Mouse (Mus musculus) lung, adult 2 months (tissue): ENCODE measurements at regions not wholly inside any gene's neighbourhood (a gene's known extent, or its start where the extent isn't known, plus 50 kb on each side); places are given as distances from the start of the nearest gene placed in this dataset.

Source experiments
- DNase-seq: peaks from one replicate; pipeline ENCODE4 v3.0.0; 2022
- H3K4me1 ChIP-seq: fragments of 200-500 bp; 2 replicates; pipeline ENCODE4 v1.6.1; 2011; ENCODE audit warnings: low read length; ENCODE audit not compliant: control insufficient read depth, insufficient read depth
- H3K4me3 ChIP-seq: fragments of 200-500 bp; replicated peaks from 2 replicates; pipeline ENCODE3; 2011; ENCODE audit warnings: low read depth, mild to moderate bottlenecking, control low read depth, low read length; ENCODE audit errors: extremely low read depth
- CTCF ChIP-seq: fragments of 200-500 bp; IDR thresholded peaks from 2 replicates; pipeline ENCODE4 v1.5.1; 2011; ENCODE audit warnings: mild to moderate bottlenecking, low read length, control low read depth; ENCODE audit not compliant: insufficient read depth
- POLR2A ChIP-seq: fragments of 200-500 bp; IDR thresholded peaks from 2 replicates; pipeline ENCODE4 v1.6.1; 2011; ENCODE audit warnings: low read depth, mild to moderate bottlenecking, control low read depth, low read length, borderline replicate concordance; ENCODE audit errors: extremely low read depth
- WGBS: fragments of 180-500 bp; shearing (Covaris S2); methylation state at CpG from one replicate; pipeline ENCODE4 v1.1.7; 2018; 5-methylcytosine and 5-hydroxymethylcytosine counted together

DNA sequence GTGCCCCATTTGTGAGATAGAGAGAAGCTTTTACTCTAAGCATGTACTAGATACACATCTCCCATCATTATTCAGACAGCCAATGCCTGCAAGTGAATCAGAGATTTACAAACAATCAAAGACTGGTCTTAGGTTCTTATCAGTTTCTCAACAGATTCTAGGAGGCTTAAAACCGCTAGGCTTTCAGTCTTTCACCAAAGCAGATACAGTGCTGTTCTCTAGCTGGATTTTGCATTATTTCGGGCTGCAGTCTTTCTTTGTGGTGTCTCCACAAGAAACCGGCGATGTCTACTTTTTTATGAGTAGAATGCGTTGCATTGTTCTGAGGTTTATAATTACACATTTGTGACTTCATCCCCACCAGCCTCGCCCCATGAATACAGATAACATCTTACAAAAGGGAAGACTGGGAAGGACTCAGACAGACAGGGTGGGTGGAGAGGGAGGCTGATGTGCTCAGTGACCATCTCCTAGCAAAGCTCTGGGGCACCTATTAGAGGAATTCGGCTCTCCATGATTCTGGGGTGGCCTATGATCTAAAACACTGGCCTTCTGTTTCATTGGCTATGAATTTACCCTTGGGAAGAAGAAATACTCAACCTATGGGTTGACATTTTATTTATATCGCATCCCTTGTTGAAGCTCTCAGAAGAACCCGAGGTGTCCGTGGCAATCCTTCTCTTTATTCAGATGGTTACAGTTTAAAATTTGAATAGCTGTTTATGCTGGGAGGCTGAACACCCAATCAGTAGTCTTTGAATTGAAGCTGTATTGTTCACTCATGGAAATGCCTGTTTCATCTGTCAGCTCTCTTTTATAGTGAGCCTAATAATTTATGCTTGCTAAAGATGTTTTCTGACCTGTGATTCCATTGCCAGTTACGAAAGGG, 343.8 kb downstream of the Tmem161b start:
- H3K4me3 ChIP-seq: no peak overlapping the region
- WGBS: 69% methylated on average over 11 of the region's 11 CpGs
- DNase-seq: no peak
- no peaks in the 10 kb centered on the region; the same call in 1 of the 2 replicates for H3K4me1 ChIP-seq
- TF ChIP-seq POLR2A (no peak), CTCF (no peak)

DNA sequence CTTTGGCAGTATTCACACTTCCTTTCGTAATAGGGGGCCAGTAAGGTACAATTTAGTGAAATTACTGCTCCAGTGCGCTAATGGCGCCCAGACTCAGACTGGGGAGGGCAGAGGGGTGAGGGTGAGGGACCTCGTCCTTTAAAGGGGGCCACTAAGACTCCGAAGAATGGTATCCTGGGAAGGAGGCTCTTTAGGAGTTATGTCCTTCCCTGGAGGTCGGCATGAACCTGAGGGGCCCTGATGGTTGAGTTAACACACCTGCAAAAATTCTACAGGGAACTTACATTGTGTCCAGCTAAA, 344.4 kb downstream of the Tmem161b start:
- Histone ChIP-seq H3K4me1 (no peaks in the 10 kb centered on the region; the same call in 1 of the 2 replicates), H3K4me3 (no peak overlapping the region)
- TF ChIP-seq POLR2A (no peak), CTCF (no peak)
- no peak for DNase-seq
- 84% methylated on average over 6 of the region's 6 CpGs for WGBS

DNA sequence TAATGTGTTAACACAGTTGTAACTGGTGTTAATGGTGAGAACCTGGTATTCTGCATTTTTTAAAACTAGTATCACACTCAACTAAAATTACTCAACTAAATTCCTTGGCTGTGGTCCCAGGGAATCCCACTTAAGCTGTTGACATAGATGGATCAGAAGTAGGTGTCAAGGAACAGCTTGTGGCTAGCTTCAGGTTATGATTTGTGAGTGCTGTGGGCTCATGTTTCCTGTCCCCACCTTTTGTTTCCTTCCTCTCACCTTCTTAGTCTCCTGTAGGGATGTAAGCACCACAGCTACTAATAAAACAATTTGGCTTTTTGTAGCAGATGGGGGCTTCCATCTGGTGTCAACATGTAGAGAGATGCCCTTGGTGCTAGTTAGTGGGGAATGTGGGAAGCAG, 347.3 kb downstream of the Tmem161b start:
- DNase-seq: no peak
- TF ChIP-seq POLR2A: no peak
- H3K4me3 ChIP-seq: no peak overlapping the region
- H3K4me1 ChIP-seq: no peaks in the 10 kb centered on the region; the same call in 1 of the 2 replicates

DNA sequence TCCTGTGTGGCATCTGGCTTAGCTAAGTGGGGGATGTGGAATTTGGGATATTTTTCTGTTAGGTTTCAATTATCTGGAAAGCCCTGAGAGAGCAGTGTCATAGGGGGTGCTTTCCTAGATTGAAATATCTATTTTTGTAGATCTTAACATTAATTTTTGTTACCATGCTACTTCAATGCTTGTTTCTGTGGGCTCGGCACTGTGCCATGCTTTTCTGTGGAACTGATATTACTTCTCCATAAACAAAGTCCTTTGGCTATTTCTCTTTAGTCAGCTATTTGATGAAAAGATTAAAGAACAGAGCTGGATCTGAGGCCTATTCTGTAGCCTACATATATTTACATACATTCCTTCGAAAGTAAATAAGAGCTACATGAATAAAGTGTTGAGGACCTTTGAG, 348.1 kb downstream of the Tmem161b start:
- no peak for DNase-seq
- WGBS: 68% methylated on average over 2 of the region's 2 CpGs
- Histone ChIP-seq H3K4me1 (no peaks in the 10 kb centered on the region; the same call in 1 of the 2 replicates), H3K4me3 (no peak overlapping the region)
- TF ChIP-seq POLR2A: no peak
- TF ChIP-seq CTCF: no peak

DNA sequence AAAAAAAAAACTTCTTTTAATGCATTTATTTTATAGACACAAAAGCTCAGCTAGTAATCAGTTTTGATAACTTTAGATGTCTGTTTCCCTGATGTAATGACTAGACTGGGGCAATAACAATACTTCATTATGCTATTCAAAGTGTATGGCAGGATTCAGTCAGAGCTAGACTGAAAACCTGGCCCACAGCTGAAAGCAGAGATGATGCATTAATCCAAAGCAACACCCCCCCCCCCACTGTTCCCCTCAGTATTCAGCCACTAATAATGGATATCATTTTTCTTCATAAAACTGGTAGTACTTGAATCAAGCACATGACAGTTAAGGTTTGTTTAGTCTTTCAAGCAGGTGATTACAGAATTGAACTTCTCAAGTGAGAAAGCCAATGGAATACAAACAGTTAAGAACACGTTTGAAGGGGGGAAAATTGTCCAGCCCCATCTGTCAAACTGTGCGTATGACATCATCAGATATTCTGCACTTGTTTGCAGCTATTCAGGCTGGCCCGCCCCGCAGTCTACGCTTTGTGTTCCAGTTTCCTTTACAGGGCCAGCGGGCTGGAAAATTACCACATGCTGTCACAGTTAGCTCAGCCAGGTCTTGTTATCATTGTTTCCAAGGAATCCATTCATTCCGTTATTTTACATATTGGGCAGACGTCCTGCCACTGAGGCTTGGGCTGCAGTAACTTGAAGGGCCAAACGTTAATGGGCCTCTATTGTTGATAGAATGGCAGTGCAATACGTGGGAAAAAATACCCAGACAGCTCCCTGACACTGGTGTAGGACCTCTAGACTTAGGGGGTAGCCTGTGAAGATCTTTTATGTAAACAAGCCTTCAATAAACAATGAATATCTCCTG, 349.1 kb downstream of the Tmem161b start:
- no peak for TF ChIP-seq CTCF
- TF ChIP-seq POLR2A: no peak
- H3K4me1 ChIP-seq: no peaks in the 10 kb centered on the region
- no peak for DNase-seq
- no peak overlapping the region for H3K4me3 ChIP-seq
- 27% methylated on average over 10 of the region's 10 CpGs for WGBS

DNA sequence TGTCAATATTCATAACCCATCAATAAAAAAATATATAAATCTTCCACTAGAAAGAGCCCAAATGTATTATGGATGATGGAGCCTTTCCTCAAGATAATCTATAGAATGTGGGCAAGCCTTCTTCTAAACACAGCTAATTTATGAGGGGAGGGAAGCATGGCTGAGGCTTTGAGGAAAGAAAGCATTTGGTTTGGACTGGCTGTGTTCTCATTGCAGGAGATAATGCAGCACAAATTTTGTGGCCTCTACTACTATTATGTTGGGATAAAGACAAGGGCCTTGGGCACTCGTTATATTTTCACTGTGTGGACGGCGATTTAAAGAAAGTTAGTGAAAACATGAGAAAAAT, 349.7 kb downstream of the Tmem161b start:
- 96% methylated on average over 3 of the region's 3 CpGs for WGBS
- DNase-seq: no peak
- TF ChIP-seq POLR2A: no peak
- no peak for TF ChIP-seq CTCF
- H3K4me1 ChIP-seq: no peaks in the 10 kb centered on the region
- H3K4me3 ChIP-seq: no peak overlapping the region

DNA sequence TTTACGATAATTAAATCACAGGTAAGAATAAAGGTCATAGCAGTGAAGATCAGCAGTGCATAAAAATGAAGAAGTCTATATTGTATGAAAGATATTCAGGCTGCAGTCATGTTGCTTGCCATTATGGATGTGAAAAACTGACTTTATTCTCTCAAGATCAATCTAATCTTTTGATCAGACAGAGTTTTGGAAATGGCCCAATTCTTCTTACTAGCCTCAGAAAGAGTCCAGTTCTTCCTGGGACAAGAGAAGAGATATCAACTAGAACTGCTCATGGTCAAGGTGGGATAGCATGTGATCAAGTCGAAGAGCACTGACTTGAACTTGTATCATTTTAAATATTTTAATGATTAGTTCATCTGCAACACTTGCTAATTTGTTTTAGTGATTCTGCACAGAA, 350.1 kb downstream of the Tmem161b start:
- no peak for DNase-seq
- WGBS: 89% methylated on average over 2 of the region's 2 CpGs
- no peaks in the 10 kb centered on the region for H3K4me1 ChIP-seq

DNA sequence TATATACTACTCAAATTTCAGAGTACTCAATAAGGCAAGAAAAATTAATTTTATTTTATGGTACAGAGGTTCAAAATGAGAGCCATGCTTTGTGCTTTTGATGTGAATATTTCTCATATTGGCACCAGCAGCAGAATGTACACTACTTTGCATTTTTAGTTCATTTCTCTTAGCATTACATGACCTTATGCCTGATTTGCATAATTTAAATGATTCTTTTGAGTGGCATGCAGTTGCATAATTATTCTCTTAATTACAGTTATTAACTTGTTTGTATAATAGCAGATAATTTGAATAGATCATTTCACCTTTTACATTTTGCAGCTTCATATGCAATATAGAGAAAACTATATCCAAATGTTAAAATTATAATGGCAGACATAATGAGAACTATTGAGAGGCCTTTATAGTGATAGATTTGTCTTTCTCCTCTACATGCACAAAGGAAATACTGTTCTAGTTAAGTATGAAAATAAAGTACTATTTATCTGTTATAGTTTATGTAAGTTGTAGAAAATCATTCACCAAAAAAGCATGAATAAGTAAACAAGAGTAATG, 374.6 kb downstream of the Tmem161b start:
- Histone ChIP-seq H3K4me3 (no peak overlapping the region), H3K4me1 (no peaks in the 10 kb centered on the region)
- TF ChIP-seq POLR2A (no peak), CTCF (no peak)
- DNase-seq: no peak

More for the DNA sequence above, 350.1 kb downstream of the Tmem161b start:
- no peak for TF ChIP-seq POLR2A
- no peak for TF ChIP-seq CTCF
- no peak overlapping the region for H3K4me3 ChIP-seq

DNA sequence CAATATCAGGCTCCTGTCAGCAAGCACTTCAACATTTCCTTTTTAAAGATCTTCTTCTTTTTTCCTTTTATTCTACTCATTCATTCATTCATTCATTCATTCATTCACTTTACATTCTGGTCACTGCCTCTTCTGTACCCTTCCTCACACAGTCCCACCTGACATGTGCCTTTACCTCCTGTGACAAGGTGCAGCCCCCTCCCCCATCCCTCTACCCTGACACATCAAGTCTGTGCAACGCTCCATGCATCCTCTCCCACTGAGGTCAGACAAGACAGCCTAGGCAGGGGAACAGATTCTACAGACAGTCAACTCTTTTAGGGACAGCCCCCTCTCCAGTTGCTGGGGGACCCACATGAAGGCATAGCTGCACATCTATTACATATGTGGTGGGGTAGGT, 380.5 kb downstream of the Tmem161b start:
- 83% methylated on average over 1 of the region's 1 CpGs for WGBS
- no peaks in the 10 kb centered on the region for H3K4me1 ChIP-seq
- TF ChIP-seq POLR2A (no peak), CTCF (no peak)
- no peak for DNase-seq
- no peak overlapping the region for H3K4me3 ChIP-seq
